ENCODE assay signal across 10 mouse cellular contexts in genomic region chr5:92679441-92679840, GRCm38 (mm10). TPM values are rescaled to one million over a fixed set of nuclear protein-coding genes. Genes with fewer than 3 reads are reported as not detected.
DNase-seq lines count a peak whose midpoint lies in the region; ATAC-seq and TF ChIP-seq lines count a peak whose summit lies in the region.
"Had no signal": no experiment of that assay in that cellular context is flagged by ENCODE, and none has a peak within 500 bp of the region (broad histone marks: within the 10 kb centered on the region; RNA-seq: fewer than 3 reads in every experiment).

No protein-coding gene starts in this region.

- no peak for TF ChIP-seq POLR2A in small intestine, adult 2 months (IDR thresholded peaks at IDR 0.05; ENCODE audit: low read depth, low read length)

- H3K4me2 ChIP-seq in kidney, embryonic 15.5 days, result no peak overlapping the region
- H3K4me2 ChIP-seq: limb, embryonic 13.5 days had no signal

- peak; percentile 15 to 70 for DNase-seq in adrenal gland, adult (ENCODE audit: inconsistent age in 2 of 2, low spot score in 1 of 2)
- DNase-seq in adrenal gland, postnatal 25 days, result no peak
- DNase-seq in kidney, adult 18-20 months, result peak; percentile 15
- peak; percentile 52 for DNase-seq in MN1 (ENCODE audit: low spot score)
- peak; percentile 65 for DNase-seq in kidney, postnatal 10 days
- no peak for DNase-seq in thymus, postnatal 10 days (ENCODE audit: low spot score in 2 of 2)

- H3K27me3 ChIP-seq in kidney, embryonic 15.5 days, result peaks cover 17% of the 10 kb centered on the region
- peaks cover 18% of the 10 kb centered on the region for H3K27me3 ChIP-seq in small intestine, adult 2 months (ENCODE audit: control insufficient read depth, insufficient read depth, low read length)

- H3K36me3 ChIP-seq in kidney, embryonic 15.5 days, result no peaks in the 10 kb centered on the region
- H3K36me3 ChIP-seq in small intestine, adult 2 months (ENCODE audit: control insufficient read depth, insufficient read depth, low read length), result no peaks in the 10 kb centered on the region
- H3K36me3 ChIP-seq: limb, embryonic 13.5 days had no signal

- peaks cover 33% of the 10 kb centered on the region for H3K4me1 ChIP-seq in kidney, embryonic 15.5 days
- peaks cover 11% of the 10 kb centered on the region; the same call in 1 of the 2 replicates for H3K4me1 ChIP-seq in small intestine, adult 2 months (ENCODE audit: control insufficient read depth, insufficient read depth, insufficient read length, low read length)

- no peak overlapping the region for H3K27ac ChIP-seq in kidney, embryonic 15.5 days
- H3K27ac ChIP-seq in small intestine, adult 2 months (ENCODE audit: insufficient read depth, low read depth, low read length), result no peak overlapping the region
- H3K27ac ChIP-seq: limb, embryonic 13.5 days had no signal

- H3K4me3 ChIP-seq in kidney, embryonic 15.5 days (replicated peaks), result no peak overlapping the region
- H3K4me3 ChIP-seq in small intestine, adult 2 months (ENCODE audit: low read depth, low read length), result no peak overlapping the region
- H3K4me3 ChIP-seq: limb, embryonic 13.5 days had no signal

- no peaks in the 10 kb centered on the region for H3K9me3 ChIP-seq in kidney, embryonic 15.5 days (replicated peaks)
- H3K9me3 ChIP-seq: limb, embryonic 13.5 days had no signal

- TF ChIP-seq CTCF in small intestine, adult 2 months (IDR thresholded peaks at IDR 0.05; ENCODE audit: extremely low read depth, insufficient read length, insufficient replicate concordance, low read depth, low read length), result 0 out of 2 replicates have a peak, but pooled peaks have one; percentile 15

- WGBS in kidney, embryonic 15.5 days, result 41% methylated on average over 4 of the region's 4 CpGs
- WGBS in small intestine, adult 2 months, result 40% methylated on average over 4 of the region's 4 CpGs

- no peak for ATAC-seq in kidney, embryonic 15.5 days (replicated peaks; ENCODE audit: low FRiP score)

- H3K9ac ChIP-seq in kidney, embryonic 15.5 days, result no peak overlapping the region
- H3K9ac ChIP-seq: limb, embryonic 13.5 days had no signal

RNA-seq across cellular contexts. Expression of gene Shroom3, which starts 3.8 kb away (rescaled TPM):
- 10.5 and 12.8 TPM in 2 replicates for total RNA-seq in adrenal gland, postnatal 25 days (2021)
- polyA plus RNA-seq in kidney, embryonic 15.5 days (2015; fragmentation: Nextera tagmentation; extraction: Ambion mirVana), result 7.9 and 8.1 TPM in 2 replicates
- polyA plus RNA-seq in small intestine, adult 2 months (2012; rRNA removed), result 71.5 and 111 TPM in 2 replicates

RNA-seq across cellular contexts. Expression of gene Ccdc158, which starts 4.4 kb away (rescaled TPM):
- 0.49 and 1.00 TPM in 2 replicates for total RNA-seq in adrenal gland, postnatal 25 days (2021)
- polyA plus RNA-seq in kidney, embryonic 15.5 days (2015; fragmentation: Nextera tagmentation; extraction: Ambion mirVana), result 0.94 and 0.97 TPM in 2 replicates
- polyA plus RNA-seq in small intestine, adult 2 months (2012; rRNA removed), result 0.03 and 0.04 TPM in 2 replicates
- polyA plus RNA-seq: C2C12 had no signal

Comparison
In these comparisons a context has a peak if more than half of its experiments do, and no peak if none do; other contexts are left out.
1. DNase-seq: peak in adrenal gland, adult (2 of 2), kidney, adult 18-20 months (single experiment), MN1 (single experiment) and kidney, postnatal 10 days (single experiment); none in adrenal gland, postnatal 25 days (single experiment) and thymus, postnatal 10 days (0 of 2).